Mouse (Mus musculus) lung, adult 2 months (tissue): ENCODE results near the gene Tmem259. TPM values are rescaled to one million over a fixed set of nuclear protein-coding genes. Genes with fewer than 3 reads are reported as not detected.
A peak's percentile ranks its signal among the peaks of the same experiment; 100 is the strongest.

Experiments used
- DNase-seq: peaks from one replicate; pipeline ENCODE4 v3.0.0; 2022
- H3K4me1 ChIP-seq: fragments of 200-500 bp; 2 replicates; pipeline ENCODE4 v1.6.1; 2011; ENCODE audit warnings: low read length; ENCODE audit not compliant: control insufficient read depth, insufficient read depth
- H3K4me3 ChIP-seq: fragments of 200-500 bp; replicated peaks from 2 replicates; pipeline ENCODE3; 2011; ENCODE audit warnings: low read depth, mild to moderate bottlenecking, control low read depth, low read length; ENCODE audit errors: extremely low read depth
- CTCF ChIP-seq: fragments of 200-500 bp; IDR thresholded peaks from 2 replicates; pipeline ENCODE4 v1.5.1; 2011; ENCODE audit warnings: mild to moderate bottlenecking, low read length, control low read depth; ENCODE audit not compliant: insufficient read depth
- POLR2A ChIP-seq: fragments of 200-500 bp; IDR thresholded peaks from 2 replicates; pipeline ENCODE4 v1.6.1; 2011; ENCODE audit warnings: low read depth, mild to moderate bottlenecking, control low read depth, low read length, borderline replicate concordance; ENCODE audit errors: extremely low read depth
- WGBS: fragments of 180-500 bp; shearing (Covaris S2); methylation state at CpG from one replicate; pipeline ENCODE4 v1.1.7; 2018; 5-methylcytosine and 5-hydroxymethylcytosine counted together
- polyA plus RNA-seq: library from polyadenylated mRNA; depleted of rRNA; stranded (reverse); fragments of >200 nt; gene quantifications from 2 replicates; pipeline ENCODE4 v1.2.3, GENCODE M21; 2012

Gene Tmem259
- polyA plus RNA-seq, 1 experiment: 294 TPM

DNA sequence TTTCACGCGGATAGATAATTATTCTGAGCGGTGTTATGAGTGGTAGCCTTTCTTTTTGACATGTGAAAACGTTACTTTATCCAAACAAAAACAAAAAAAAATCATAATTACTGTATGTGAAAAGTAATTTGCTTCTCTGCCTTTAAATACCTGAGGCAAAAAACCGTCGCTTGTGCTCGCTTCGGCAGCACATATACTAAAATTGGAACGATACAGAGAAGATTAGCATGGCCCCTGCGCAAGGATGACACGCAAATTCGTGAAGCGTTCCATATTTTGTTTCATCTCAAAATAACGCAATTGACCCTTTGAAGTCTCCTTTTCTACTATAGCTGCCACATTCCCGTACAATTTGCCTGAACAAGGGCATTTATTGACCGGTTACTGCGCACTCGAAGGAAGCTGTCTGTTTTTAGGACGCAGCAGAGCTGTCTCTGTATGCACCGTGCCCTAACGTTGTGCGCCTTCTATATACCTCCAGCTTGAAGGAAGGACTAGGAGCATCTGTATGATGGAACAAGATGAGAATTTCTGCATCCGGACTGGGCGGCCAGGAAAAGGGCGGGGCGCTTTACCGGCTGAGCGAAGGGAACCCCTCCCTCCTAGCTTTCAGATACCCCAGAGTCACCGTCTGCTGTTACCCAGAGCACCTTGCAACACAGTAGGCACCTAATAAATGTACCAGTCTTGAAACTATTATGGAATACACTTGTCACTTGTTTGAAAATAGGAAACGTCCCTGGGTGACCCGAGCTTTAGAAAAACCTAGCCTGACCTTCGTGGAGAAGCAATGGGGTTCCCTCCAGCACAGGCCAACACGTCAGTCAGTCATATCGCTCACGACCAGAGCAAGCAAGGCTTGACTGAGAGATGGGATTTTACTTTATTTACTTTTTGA is 1.5 kb upstream of the Tmem259 start:
- H3K4me1 ChIP-seq: peaks cover 30% of the 10 kb centered on the region
- TF ChIP-seq CTCF: no peak
- peak; percentile 44; the same call in 1 of the 2 replicates for TF ChIP-seq POLR2A
- H3K4me3 ChIP-seq: peak overlapping the region; percentile 87
- under 1% methylated on average over 35 of the region's 35 CpGs for WGBS
- peak; percentile 71 for DNase-seq

DNA sequence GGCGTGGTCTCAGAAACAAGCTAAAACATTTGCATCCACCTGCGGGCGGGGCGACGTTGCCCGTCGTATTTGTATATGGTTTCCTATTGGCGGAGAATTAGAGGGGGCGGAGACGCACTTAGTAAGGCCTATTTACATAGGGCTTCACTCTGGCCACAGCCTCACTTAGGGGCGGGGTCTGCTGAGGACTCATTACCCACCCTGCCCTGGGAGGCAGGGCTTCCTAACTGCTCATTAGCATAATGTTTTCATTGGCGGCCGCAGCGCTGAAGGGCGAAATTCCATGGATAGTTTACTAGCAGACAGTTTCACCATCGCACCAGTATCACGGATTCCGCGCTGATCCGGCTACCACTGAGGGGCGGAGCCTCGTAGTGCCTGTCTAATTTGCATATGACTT is 741 bp upstream of the Tmem259 start:
- peak; percentile 92 for DNase-seq
- WGBS: under 1% methylated on average over 22 of the region's 22 CpGs
- Histone ChIP-seq H3K4me3 (peak overlapping the region; percentile 87), H3K4me1 (peaks cover 30% of the 10 kb centered on the region)
- no peak for TF ChIP-seq CTCF
- TF ChIP-seq POLR2A: peak; percentile 52; the same call in 1 of the 2 replicates

DNA sequence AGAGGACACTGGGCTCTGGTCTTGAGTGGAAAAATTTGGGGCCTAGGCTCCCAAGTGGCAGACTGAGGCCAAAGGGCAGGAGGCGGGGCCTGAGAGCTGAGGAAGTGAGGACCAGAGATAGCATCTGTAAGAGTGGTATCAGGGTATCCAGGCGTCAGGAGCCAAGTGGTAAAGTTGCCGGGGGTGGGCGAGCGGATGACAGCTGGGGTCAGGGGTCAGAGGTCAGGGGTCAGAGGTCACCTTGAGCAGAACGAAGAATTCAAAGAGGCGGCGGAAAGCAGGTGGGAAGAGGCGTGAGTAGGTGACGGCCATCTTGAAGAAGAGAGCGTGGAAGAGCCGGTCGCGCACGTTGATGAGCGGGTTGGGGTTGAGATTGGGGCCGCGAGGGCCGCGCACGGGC is 460 bp downstream of the Tmem259 start:
- peaks cover 27% of the 10 kb centered on the region for H3K4me1 ChIP-seq
- peak overlapping the region; percentile 85 for H3K4me3 ChIP-seq
- TF ChIP-seq POLR2A (no peak), CTCF (no peak)
- peak; percentile 66 for DNase-seq
- 4% methylated on average over 21 of the region's 21 CpGs for WGBS

DNA sequence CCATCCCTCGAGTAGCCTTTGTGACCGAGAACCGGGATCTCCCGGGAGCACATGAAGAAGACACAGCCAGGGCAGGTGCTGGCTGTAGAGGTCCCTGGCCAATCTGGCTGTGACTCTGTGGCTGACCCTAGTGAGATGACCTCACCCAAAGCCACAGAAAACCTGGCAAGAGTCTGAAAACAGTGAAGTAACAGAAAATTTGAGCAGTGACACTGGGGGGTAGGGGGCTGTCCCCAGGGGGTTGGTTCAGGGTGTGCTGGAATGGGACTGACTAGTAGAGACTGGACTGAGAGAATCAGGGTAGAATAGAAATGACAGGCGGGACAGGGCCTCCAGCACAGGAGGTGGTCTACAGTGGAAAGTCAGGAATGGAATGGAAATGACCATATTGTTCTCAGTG is 925 bp downstream of the Tmem259 start:
- Histone ChIP-seq H3K4me3 (peak overlapping the region; percentile 85), H3K4me1 (peaks cover 27% of the 10 kb centered on the region)
- DNase-seq: no peak
- whole genome bisulfite sequencing: 58% methylated on average over 5 of the region's 5 CpGs
- TF ChIP-seq POLR2A (no peak), CTCF (no peak)

DNA sequence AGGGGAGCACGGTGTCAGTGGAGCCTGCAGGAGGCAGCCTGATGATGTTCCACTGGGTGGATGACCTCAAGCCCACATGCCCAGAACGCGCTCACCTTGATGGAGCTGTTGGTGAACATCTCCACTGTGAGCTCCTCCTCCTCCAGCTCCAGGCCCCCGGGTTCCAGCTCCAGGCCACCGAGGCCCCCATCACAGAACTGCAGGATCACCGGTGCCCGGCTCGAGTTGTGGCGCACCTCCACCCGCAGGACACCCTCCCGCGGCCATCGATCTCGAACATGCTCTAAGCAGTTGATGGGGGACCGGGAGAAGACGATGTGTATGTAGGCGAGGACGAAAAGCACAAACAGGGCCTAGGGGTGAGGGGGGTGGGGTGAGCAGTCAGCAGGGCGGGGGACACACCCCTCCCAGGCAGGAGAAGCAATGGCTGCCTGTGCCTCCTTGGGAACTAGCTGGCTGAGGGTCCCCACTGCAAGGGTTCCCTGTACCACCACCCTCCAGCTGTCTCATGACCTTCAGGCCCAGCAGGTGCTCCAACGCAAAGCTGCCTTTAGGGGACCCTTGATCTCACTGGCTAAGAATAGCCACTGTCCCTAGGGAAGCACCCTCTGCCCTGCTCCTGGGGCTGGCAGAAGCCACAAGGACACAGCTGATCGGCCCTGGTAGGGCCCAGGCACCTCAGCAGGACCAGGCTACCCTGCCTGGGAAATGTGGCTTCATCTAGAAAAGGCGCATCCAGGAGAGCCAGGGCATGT is 4.6 kb downstream of the Tmem259 start:
- no peak overlapping the region for H3K4me3 ChIP-seq
- no peak for TF ChIP-seq CTCF
- TF ChIP-seq POLR2A: no peak
- no peak for DNase-seq
- H3K4me1 ChIP-seq: peaks cover 11% of the 10 kb centered on the region
- 93% methylated on average over 22 of the region's 22 CpGs for WGBS

DNA sequence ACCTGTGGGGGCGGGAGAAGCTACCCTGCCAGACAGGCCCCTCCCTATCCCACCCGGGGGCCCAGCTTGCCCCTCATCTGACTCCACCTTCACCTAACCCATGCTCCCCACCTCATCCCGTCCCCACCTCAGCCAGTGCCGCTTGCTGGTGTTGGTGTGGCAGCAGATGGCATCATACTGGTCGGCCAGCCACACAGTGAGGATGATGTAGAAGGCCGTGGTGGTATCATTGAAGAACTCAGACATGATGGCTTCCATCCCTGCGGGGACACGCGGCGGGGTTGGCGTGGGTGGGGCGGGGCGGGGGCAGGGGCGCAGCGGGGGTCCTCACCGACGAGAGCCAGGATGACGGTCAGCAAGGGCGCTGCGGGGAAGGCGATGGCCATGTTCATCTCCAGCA is 6.1 kb downstream of the Tmem259 start:
- no peak for TF ChIP-seq POLR2A
- no peak for TF ChIP-seq CTCF
- no peak for DNase-seq
- peaks cover 8% of the 10 kb centered on the region for H3K4me1 ChIP-seq
- H3K4me3 ChIP-seq: no peak overlapping the region
- WGBS: 96% methylated on average over 21 of the region's 21 CpGs

DNA sequence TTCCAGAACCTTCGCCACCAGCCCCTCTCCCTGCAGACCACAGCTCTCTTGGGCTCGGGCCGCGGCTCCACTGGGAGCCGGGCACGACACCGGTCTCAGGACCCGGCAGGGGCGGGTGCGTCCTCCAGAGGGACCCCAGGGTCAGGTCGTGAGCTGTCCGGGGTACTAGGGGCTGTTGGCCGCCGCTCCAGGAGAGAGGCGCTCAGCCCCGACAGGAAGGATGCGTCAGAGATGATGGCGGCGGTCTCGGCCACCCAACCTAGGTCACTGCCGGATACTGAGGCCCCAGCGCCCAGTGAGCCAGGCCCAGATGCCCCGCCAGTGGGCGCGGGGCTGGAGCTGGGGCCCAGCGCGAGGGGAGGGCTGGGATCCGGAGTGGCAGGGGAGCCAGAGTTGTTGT is 6.8 kb downstream of the Tmem259 start:
- TF ChIP-seq CTCF (no peak), POLR2A (no peak)
- 89% methylated on average over 28 of the region's 28 CpGs for WGBS
- Histone ChIP-seq H3K4me1 (peaks cover under 1% of the 10 kb centered on the region), H3K4me3 (no peak overlapping the region)
- DNase-seq: no peak

DNA sequence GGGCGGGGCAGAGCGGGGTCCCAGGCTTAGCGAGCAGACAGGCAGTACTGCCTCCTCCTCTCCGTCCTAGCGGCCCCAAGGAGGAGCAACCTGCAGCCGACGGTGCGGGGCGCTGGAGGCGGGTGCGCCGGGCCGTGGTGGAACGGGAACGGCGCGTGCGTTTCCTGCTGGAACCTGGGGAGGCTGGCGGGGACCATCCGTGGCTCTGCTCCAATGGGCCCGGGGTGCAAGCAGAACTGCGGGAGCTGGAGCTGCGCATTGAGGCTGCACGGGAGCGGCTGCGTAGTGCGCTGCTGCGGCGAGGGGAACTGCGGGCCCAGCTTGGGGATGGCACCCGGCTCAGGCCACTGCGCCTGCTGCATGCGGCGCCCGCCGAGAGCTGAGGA is 7.4 kb downstream of the Tmem259 start:
- TF ChIP-seq CTCF (no peak), POLR2A (no peak)
- DNase-seq: no peak
- WGBS: 86% methylated on average over 33 of the region's 36 CpGs
- Histone ChIP-seq H3K4me1 (no peaks in the 10 kb centered on the region), H3K4me3 (no peak overlapping the region)

DNA sequence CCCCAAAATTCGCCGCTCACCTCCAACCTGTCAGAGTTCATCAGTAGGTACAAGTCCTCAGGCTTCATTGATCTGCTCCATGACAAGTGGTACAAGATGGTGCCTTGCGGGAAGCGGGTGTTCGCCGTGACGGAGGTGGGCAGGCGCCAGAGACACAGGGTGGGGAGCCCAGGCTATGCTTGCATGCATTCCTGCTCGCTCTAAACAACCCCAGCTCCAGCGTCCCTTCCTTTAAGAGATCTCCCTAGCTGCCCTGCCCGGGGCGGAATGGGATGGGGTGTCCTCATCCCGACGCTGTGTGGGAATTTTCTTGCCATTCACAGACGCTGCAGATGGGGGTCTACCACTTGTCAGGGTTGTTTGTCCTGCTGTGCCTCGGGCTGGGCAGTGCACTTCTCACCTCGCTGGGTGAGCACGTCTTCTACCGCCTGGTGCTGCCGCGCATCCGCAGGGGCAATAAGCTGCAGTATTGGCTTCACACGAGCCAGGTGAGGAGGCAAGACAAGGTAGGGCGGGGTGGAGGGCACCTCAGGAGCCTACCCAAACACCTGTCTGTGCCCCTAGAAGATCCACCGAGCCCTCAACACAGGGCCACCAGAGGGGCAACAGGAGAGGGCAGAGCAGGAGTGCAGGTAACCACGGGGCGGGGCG is 7.9 kb downstream of the Tmem259 start:
- Histone ChIP-seq H3K4me1 (no peaks in the 10 kb centered on the region), H3K4me3 (no peak overlapping the region)
- 89% methylated on average over 28 of the region's 28 CpGs for WGBS
- no peak for DNase-seq
- TF ChIP-seq POLR2A (no peak), CTCF (no peak)
